Mouse (Mus musculus): Measurements from ENCODE around the gene Tmc3. TPM values are rescaled to one million over a fixed set of nuclear protein-coding genes. Genes with fewer than 3 reads are reported as not detected.

Gene Tmc3
- polyA plus RNA-seq, 1 experiment = 1.0 TPM

DNA sequence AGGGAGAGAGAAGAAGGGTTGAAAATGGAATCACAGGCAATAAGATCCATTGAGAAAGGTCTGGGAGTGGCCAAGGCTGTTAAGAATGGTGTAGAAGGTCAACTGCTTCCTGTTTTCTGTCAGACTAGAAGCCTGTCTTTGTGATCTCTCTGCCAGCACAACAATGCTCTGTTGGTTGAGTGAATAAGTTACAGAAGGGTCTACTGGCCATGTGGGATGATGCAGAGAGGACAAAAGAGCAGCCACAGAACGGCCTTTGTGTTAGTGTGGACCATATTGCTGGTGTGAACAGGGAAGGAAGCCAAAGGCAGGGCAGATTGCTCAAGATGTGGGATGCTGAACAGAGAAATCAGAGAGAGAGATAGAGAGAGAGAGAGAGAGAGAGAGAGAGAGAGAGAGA, 74.0 kb downstream of the Tmc3 start:
- peak; percentile 38 for DNase-seq
- Histone ChIP-seq H3K4me3 (ENCODE audit: insufficient read depth, low read depth, low read length) (no peak overlapping the region), H3K36me3 (ENCODE audit: control insufficient read depth, insufficient read depth, low read length) (no peaks in the 10 kb centered on the region), H3K27ac (ENCODE audit: insufficient read depth, low read depth, low read length) (peak overlapping the region; percentile 51; the same call in 1 of the 2 replicates), H3K4me1 (ENCODE audit: control insufficient read depth, insufficient read depth, low read length) (no peaks in the 10 kb centered on the region), H3K27me3 (replicated peaks; ENCODE audit: control insufficient read depth, insufficient read depth, low read length) (no peaks in the 10 kb centered on the region)
- TF ChIP-seq CTCF (conservative IDR thresholded peaks at IDR 0.05; ENCODE audit: insufficient read depth, insufficient read length, low read depth, low read length) = no peak
- TF ChIP-seq POLR2A (IDR thresholded peaks at IDR 0.05; ENCODE audit: low read depth, low read length) = no peak
- 47% methylated on average over 1 of the region's 1 CpGs for WGBS

GRCm38 (mm10) chr7:83659159-83660065, 74.7 kb downstream of the Tmc3 start:
- 65% methylated on average over 9 of the region's 9 CpGs for WGBS
- Histone ChIP-seq H3K27me3 (replicated peaks; ENCODE audit: control insufficient read depth, insufficient read depth, low read length) (no peaks in the 10 kb centered on the region), H3K4me3 (ENCODE audit: insufficient read depth, low read depth, low read length) (no peak overlapping the region), H3K4me1 (ENCODE audit: control insufficient read depth, insufficient read depth, low read length) (no peaks in the 10 kb centered on the region), H3K27ac (ENCODE audit: insufficient read depth, low read depth, low read length) (peak overlapping the region; percentile 51), H3K36me3 (ENCODE audit: control insufficient read depth, insufficient read depth, low read length) (no peaks in the 10 kb centered on the region)
- no peak for TF ChIP-seq CTCF (conservative IDR thresholded peaks at IDR 0.05; ENCODE audit: insufficient read depth, insufficient read length, low read depth, low read length)
- no peak for TF ChIP-seq POLR2A (IDR thresholded peaks at IDR 0.05; ENCODE audit: low read depth, low read length)
- peak; percentile 75 for DNase-seq

GRCm38 (mm10) chr7:83660273-83660691, 75.6 kb downstream of the Tmc3 start:
- WGBS = 91% methylated on average over 11 of the region's 11 CpGs
- Histone ChIP-seq H3K27me3 (replicated peaks; ENCODE audit: control insufficient read depth, insufficient read depth, low read length) (no peaks in the 10 kb centered on the region), H3K27ac (ENCODE audit: insufficient read depth, low read depth, low read length) (no peak overlapping the region), H3K4me3 (ENCODE audit: insufficient read depth, low read depth, low read length) (no peak overlapping the region), H3K4me1 (ENCODE audit: control insufficient read depth, insufficient read depth, low read length) (no peaks in the 10 kb centered on the region), H3K36me3 (ENCODE audit: control insufficient read depth, insufficient read depth, low read length) (no peaks in the 10 kb centered on the region)
- DNase-seq = no peak
- no peak for TF ChIP-seq CTCF (conservative IDR thresholded peaks at IDR 0.05; ENCODE audit: insufficient read depth, insufficient read length, low read depth, low read length)
- TF ChIP-seq POLR2A (IDR thresholded peaks at IDR 0.05; ENCODE audit: low read depth, low read length) = no peak

DNA sequence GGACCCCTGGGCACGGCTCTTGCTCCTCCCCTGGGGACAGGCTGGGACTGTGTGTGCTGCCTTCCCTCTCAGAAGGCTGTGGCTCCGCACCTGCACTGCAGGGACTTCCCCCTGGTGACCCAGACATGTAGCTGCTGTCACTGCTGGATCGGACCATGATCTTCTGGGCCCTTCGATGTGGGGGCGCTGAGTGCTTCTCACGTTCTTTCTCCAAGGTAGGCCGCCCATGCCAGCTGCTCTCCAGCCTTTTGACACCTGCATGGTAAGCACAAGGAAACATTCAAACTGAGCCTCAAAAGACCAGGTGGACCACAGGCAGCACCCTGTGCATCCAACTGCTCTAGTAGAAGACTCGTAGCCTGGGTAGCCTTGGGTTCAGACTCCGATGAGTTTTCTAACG, 76.3 kb downstream of the Tmc3 start:
- TF ChIP-seq POLR2A (IDR thresholded peaks at IDR 0.05; ENCODE audit: low read depth, low read length) (no peak), CTCF (conservative IDR thresholded peaks at IDR 0.05; ENCODE audit: insufficient read depth, insufficient read length, low read depth, low read length) (no peak)
- 92% methylated on average over 10 of the region's 10 CpGs for WGBS
- Histone ChIP-seq H3K27me3 (replicated peaks; ENCODE audit: control insufficient read depth, insufficient read depth, low read length) (no peaks in the 10 kb centered on the region), H3K4me3 (ENCODE audit: insufficient read depth, low read depth, low read length) (no peak overlapping the region), H3K4me1 (ENCODE audit: control insufficient read depth, insufficient read depth, low read length) (no peaks in the 10 kb centered on the region), H3K27ac (ENCODE audit: insufficient read depth, low read depth, low read length) (no peak overlapping the region), H3K36me3 (ENCODE audit: control insufficient read depth, insufficient read depth, low read length) (no peaks in the 10 kb centered on the region)
- no peak for DNase-seq

DNA sequence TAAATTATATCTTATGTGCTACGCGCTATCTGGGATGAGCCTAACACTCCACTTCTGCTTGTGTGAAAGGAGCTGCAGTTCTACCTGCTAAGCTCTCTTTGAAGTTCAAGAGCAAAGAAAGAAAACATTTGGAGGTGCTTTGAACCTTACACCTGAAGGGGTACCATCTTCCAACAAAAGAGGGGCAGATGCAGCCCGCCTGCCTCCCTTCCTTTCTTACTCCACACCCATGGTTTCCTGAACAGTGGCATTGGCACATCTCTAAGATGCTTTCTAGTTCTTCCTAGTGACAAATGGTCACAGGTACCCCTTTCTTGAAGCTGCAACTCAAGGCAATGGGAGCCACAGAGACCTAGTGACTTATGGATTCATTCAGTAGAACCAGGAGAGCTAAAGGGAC, 77.0 kb downstream of the Tmc3 start:
- Histone ChIP-seq H3K27me3 (replicated peaks; ENCODE audit: control insufficient read depth, insufficient read depth, low read length) (no peaks in the 10 kb centered on the region), H3K27ac (ENCODE audit: insufficient read depth, low read depth, low read length) (no peak overlapping the region), H3K4me1 (ENCODE audit: control insufficient read depth, insufficient read depth, low read length) (no peaks in the 10 kb centered on the region), H3K36me3 (ENCODE audit: control insufficient read depth, insufficient read depth, low read length) (no peaks in the 10 kb centered on the region), H3K4me3 (ENCODE audit: insufficient read depth, low read depth, low read length) (no peak overlapping the region)
- TF ChIP-seq POLR2A (IDR thresholded peaks at IDR 0.05; ENCODE audit: low read depth, low read length) = no peak
- no peak for TF ChIP-seq CTCF (conservative IDR thresholded peaks at IDR 0.05; ENCODE audit: insufficient read depth, insufficient read length, low read depth, low read length)
- WGBS = 97% methylated on average over 3 of the region's 3 CpGs
- no peak for DNase-seq

- Histone ChIP-seq H3K4me3 (ENCODE audit: insufficient read depth, low read depth, low read length) (no peak overlapping the region), H3K36me3 (ENCODE audit: control insufficient read depth, insufficient read depth, low read length) (no peaks in the 10 kb centered on the region), H3K27ac (ENCODE audit: insufficient read depth, low read depth, low read length) (no peak overlapping the region), H3K4me1 (ENCODE audit: control insufficient read depth, insufficient read depth, low read length) (no peaks in the 10 kb centered on the region), H3K27me3 (replicated peaks; ENCODE audit: control insufficient read depth, insufficient read depth, low read length) (no peaks in the 10 kb centered on the region)
- peak; percentile 55 for DNase-seq
- TF ChIP-seq POLR2A (IDR thresholded peaks at IDR 0.05; ENCODE audit: low read depth, low read length) = no peak
- no peak for TF ChIP-seq CTCF (conservative IDR thresholded peaks at IDR 0.05; ENCODE audit: insufficient read depth, insufficient read length, low read depth, low read length)
- 58% methylated on average over 6 of the region's 6 CpGs for WGBS
Observed at GRCm38 (mm10) chr7:83662711-83663375, 78.1 kb downstream of the Tmc3 start.

GRCm38 (mm10) chr7:83666087-83666595, 81.4 kb downstream of the Tmc3 start:
- Histone ChIP-seq H3K27ac (ENCODE audit: insufficient read depth, low read depth, low read length) (no peak overlapping the region), H3K36me3 (ENCODE audit: control insufficient read depth, insufficient read depth, low read length) (no peaks in the 10 kb centered on the region), H3K4me1 (ENCODE audit: control insufficient read depth, insufficient read depth, low read length) (no peaks in the 10 kb centered on the region), H3K27me3 (replicated peaks; ENCODE audit: control insufficient read depth, insufficient read depth, low read length) (no peaks in the 10 kb centered on the region), H3K4me3 (ENCODE audit: insufficient read depth, low read depth, low read length) (no peak overlapping the region)
- TF ChIP-seq CTCF (conservative IDR thresholded peaks at IDR 0.05; ENCODE audit: insufficient read depth, insufficient read length, low read depth, low read length) (no peak), POLR2A (IDR thresholded peaks at IDR 0.05; ENCODE audit: low read depth, low read length) (no peak)
- 59% methylated on average over 4 of the region's 4 CpGs for WGBS
- DNase-seq = peak; percentile 66

All from kidney, adult 2 months (tissue).